Mouse (Mus musculus) lung, postnatal 0 days (tissue): ENCODE results near the gene Gabbr2.

ENCODE experiments used
- CTCF ChIP-seq: IDR thresholded peaks from 2 replicates; pipeline ENCODE4 v1.5.1; 2016; ENCODE audit warnings: antibody characterized with exemption, mild to moderate bottlenecking
- EP300 ChIP-seq: IDR thresholded peaks from 2 replicates; pipeline ENCODE4 v1.6.1; 2016; ENCODE audit warnings: antibody characterized with exemption, mild to moderate bottlenecking, control low read depth

- TF ChIP-seq CTCF (no peak), EP300 (no peak)
Measured at GRCm38 (mm10) chr4:46862677-46863076, 129.0 kb downstream of the Gabbr2 start.
